Mouse (Mus musculus) heart, embryonic 15.5 days (tissue): ENCODE results near the gene Nfkbie. TPM values are rescaled to one million over a fixed set of nuclear protein-coding genes. Genes with fewer than 3 reads are reported as not detected.

ENCODE experiments used
- polyA plus RNA-seq: library from polyadenylated mRNA; unstranded; fragments of >200 nt; fragmentation: Nextera tagmentation; extraction: Ambion mirVana; gene quantifications from 2 replicates; pipeline ENCODE4 v1.2.1, GENCODE M21; 2015

The Nfkbie gene
- polyA plus RNA-seq, 1 experiment from 2014 or later: 3.0 TPM

Other genes with a start within 250 kb of the Nfkbie start
- 39.3 and 44.8 TPM in 2 replicates for gene Cdc5l, start 122.0 kb upstream of the Nfkbie start, polyA plus RNA-seq
- gene Spats1, start 80.3 kb upstream of the Nfkbie start, polyA plus RNA-seq: 1.3 and 1.6 TPM in 2 replicates
- 19.2 and 22.5 TPM in 2 replicates for gene Aars2, start 48.9 kb upstream of the Nfkbie start, polyA plus RNA-seq
- gene Tcte1, start 32.3 kb upstream of the Nfkbie start, polyA plus RNA-seq: 0.16 and 0.29 TPM in 2 replicates
- 0.96 and 1.5 TPM in 2 replicates for gene Tmem151b, start 6.0 kb upstream of the Nfkbie start, polyA plus RNA-seq
- gene Slc35b2, start 8.2 kb downstream of the Nfkbie start, polyA plus RNA-seq: 75.8 and 98.4 TPM in 2 replicates
- 1,147 and 1,218 TPM in 2 replicates for gene Hsp90ab1, start 17.6 kb downstream of the Nfkbie start, polyA plus RNA-seq
- 90.9 and 120 TPM in 2 replicates for gene Slc29a1, start 43.9 kb downstream of the Nfkbie start, polyA plus RNA-seq
- 0.16 and 0.24 TPM in 2 replicates for gene Mymx, start 46.4 kb downstream of the Nfkbie start, polyA plus RNA-seq
- 0.26 and 0.39 TPM in 2 replicates for gene Capn11, start 103.6 kb downstream of the Nfkbie start, polyA plus RNA-seq
- 124 and 133 TPM in 2 replicates for gene Mrpl14, start 130.6 kb downstream of the Nfkbie start, polyA plus RNA-seq
- 35.1 and 42.4 TPM in 2 replicates for gene Tmem63b, start 131.2 kb downstream of the Nfkbie start, polyA plus RNA-seq
- 0.60 and 0.98 TPM in 2 replicates for gene 1600014C23Rik, start 178.1 kb downstream of the Nfkbie start, polyA plus RNA-seq